Mouse (Mus musculus): ENCODE data around the gene Decr2. TPM values are rescaled to one million over a fixed set of nuclear protein-coding genes. Genes with fewer than 3 reads are reported as not detected.
"Not testable (repeated sequence)": the region's sequence is repeated elsewhere in the genome, so short reads cannot be mapped to it uniquely, and the experiment has no call there.

Decr2 gene
- polyA plus RNA-seq, 1 experiment from 2014 or later = 30.1 TPM

DNA sequence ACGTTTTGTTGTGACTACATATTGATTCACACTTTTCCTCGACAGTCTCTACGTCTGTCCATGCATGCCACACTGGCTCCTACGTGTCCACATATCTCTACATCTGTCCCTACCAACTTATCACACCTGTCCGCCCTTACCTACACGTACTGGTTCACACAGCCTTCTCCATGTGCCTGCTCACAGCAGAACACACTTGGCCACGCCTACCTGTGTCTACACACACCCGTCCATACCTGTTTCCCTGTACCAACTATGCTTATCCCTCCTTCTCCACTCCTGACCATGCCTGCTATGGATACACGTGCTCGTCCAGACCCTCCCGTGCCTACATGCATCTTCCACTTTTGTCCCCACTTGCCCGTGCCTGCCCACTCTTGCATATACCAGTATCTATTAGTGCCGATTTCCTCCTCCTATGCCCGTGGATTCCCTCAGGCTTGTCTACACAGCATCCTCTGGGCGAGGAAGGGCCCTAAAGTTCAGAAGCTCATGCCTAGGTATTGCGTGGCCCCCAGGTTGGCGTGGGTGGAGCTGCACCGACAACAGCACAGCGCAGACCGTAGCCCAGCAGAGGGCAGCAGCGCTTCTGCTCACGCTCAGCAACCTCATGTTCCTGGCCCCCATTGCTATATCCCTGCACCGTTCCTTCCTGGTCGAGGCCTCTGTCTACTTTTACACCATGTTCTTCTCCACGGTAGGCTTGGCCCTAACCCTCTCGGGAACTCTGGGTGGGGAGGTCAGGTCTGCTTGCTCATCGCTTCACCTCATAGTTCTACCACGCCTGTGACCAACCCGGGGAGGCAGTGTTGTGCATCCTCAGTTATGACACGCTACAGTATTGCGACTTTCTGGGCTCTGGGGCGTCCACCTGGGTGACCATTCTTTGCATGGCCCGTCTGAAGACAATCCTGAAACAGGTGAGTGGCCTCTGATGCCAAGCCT lies 29.9 kb upstream of the Decr2 start:
- Histone ChIP-seq H3K4me1 (peaks cover 27% of the 10 kb centered on the region), H3K9me3 (no peaks in the 10 kb centered on the region), H3K27ac (replicated peaks) (peak overlapping the region; percentile 46; the same call in 1 of the 2 replicates), H3K27me3 (replicated peaks; ENCODE audit: low read depth, poor library complexity, severe bottlenecking) (peaks cover 49% of the 10 kb centered on the region), H3K4me3 (peak overlapping the region; percentile 8; the same call in 1 of the 2 replicates), H3K36me3 (replicated peaks) (peaks cover 2% of the 10 kb centered on the region)
- DNase-seq (ENCODE audit: low spot score) = peak; percentile 74
- WGBS = 52% methylated on average over 33 of the region's 33 CpGs

- Histone ChIP-seq H3K4me1 (peaks cover 22% of the 10 kb centered on the region), H3K9me3 (no peaks in the 10 kb centered on the region), H3K27me3 (replicated peaks; ENCODE audit: low read depth, poor library complexity, severe bottlenecking) (peaks cover 82% of the 10 kb centered on the region), H3K36me3 (replicated peaks) (no peaks in the 10 kb centered on the region), H3K4me3 (no peak overlapping the region), H3K27ac (replicated peaks) (no peak overlapping the region)
- no peak for DNase-seq (ENCODE audit: low spot score)
- 86% methylated on average over 17 of the region's 17 CpGs for WGBS
Observed at GRCm38 (mm10) chr17:26116503-26117258, 26.5 kb upstream of the Decr2 start.

DNA sequence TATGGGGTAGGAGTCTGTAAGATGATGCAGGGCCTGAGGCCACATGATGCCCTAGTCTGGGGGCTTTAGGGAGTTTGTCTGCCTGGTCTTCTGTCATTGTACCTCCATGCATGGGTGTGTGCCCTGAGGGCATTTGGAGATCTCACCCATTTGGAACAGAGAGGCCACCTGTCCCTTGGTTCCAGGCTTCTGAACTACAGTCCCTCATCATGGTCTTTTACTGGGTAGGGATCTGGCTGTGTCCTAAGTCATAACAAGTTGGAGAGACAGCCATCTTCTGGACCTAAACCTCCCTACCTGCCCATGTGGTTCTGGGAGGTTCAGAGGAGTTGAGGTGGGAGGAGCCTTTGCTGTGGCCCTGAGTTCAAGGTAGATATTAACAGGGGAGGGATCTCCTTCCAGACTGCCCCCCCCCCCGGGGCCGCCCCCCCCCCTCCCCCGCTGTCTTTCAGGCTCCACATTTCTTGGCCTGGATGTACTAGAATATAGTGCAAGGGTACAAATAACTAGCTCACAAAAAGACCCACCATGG lies 25.9 kb upstream of the Decr2 start:
- Histone ChIP-seq H3K9me3 (no peaks in the 10 kb centered on the region), H3K27me3 (replicated peaks; ENCODE audit: low read depth, poor library complexity, severe bottlenecking) (peaks cover 89% of the 10 kb centered on the region), H3K4me1 (peaks cover 27% of the 10 kb centered on the region), H3K36me3 (replicated peaks) (no peaks in the 10 kb centered on the region), H3K4me3 (no peak overlapping the region), H3K27ac (replicated peaks) (no peak overlapping the region)
- WGBS = 69% methylated on average over 3 of the region's 3 CpGs
- DNase-seq (ENCODE audit: low spot score) = no peak

- peaks cover 96% of the 10 kb centered on the region for H3K27me3 ChIP-seq (replicated peaks; ENCODE audit: low read depth, poor library complexity, severe bottlenecking)
- 87% methylated on average over 7 of the region's 7 CpGs for WGBS
Observed at GRCm38 (mm10) chr17:26115205-26115898, 25.2 kb upstream of the Decr2 start.

GRCm38 (mm10) chr17:26114461-26114860 lies 24.3 kb upstream of the Decr2 start:
- not testable (repeated sequence) for H3K36me3 ChIP-seq (replicated peaks); H3K9me3 ChIP-seq; DNase-seq (ENCODE audit: low spot score); H3K27ac ChIP-seq (replicated peaks); H3K4me3 ChIP-seq
- 69% methylated on average over 7 of the region's 7 CpGs for WGBS
- Histone ChIP-seq H3K4me1 (peaks cover 26% of the 10 kb centered on the region), H3K27me3 (replicated peaks; ENCODE audit: low read depth, poor library complexity, severe bottlenecking) (peaks cover 97% of the 10 kb centered on the region)

More at GRCm38 (mm10) chr17:26115205-26115898, 25.2 kb upstream of the Decr2 start:
- no peak overlapping the region for H3K4me3 ChIP-seq
- peaks cover 28% of the 10 kb centered on the region for H3K4me1 ChIP-seq
- H3K27ac ChIP-seq (replicated peaks) = no peak overlapping the region
- H3K9me3 ChIP-seq = no peaks in the 10 kb centered on the region
- no peak for DNase-seq (ENCODE audit: low spot score)
- no peaks in the 10 kb centered on the region for H3K36me3 ChIP-seq (replicated peaks)

- Histone ChIP-seq H3K9me3 (no peaks in the 10 kb centered on the region), H3K4me1 (peaks cover 26% of the 10 kb centered on the region), H3K4me3 (peak overlapping the region; percentile 81), H3K27ac (replicated peaks) (no peak overlapping the region), H3K36me3 (replicated peaks) (no peaks in the 10 kb centered on the region), H3K27me3 (replicated peaks; ENCODE audit: low read depth, poor library complexity, severe bottlenecking) (peaks cover 97% of the 10 kb centered on the region)
- DNase-seq (ENCODE audit: low spot score) = no peak
- 14% methylated on average over 8 of the region's 8 CpGs for WGBS
Observed at GRCm38 (mm10) chr17:26114061-26114460, 23.9 kb upstream of the Decr2 start.

- peaks cover 95% of the 10 kb centered on the region for H3K27me3 ChIP-seq (replicated peaks; ENCODE audit: low read depth, poor library complexity, severe bottlenecking)
- H3K36me3 ChIP-seq (replicated peaks) = no peaks in the 10 kb centered on the region
- peaks cover 26% of the 10 kb centered on the region for H3K4me1 ChIP-seq
- H3K4me3 ChIP-seq = peak within 1 kb of the TSS; percentile 81
- WGBS = under 1% methylated on average over 75 of the region's 75 CpGs
- peak; percentile 77 for DNase-seq (ENCODE audit: low spot score)
- peak within 1 kb of the TSS; percentile 66 for H3K27ac ChIP-seq (replicated peaks)
- no peaks in the 10 kb centered on the region for H3K9me3 ChIP-seq
Observed at GRCm38 (mm10) chr17:26113181-26113948, 23.2 kb upstream of the Decr2 start, which contains the start of gene Tmem8. Tmem8 (plus strand) TSS chr17:26113299.

- 18% methylated on average over 14 of the region's 14 CpGs for WGBS
- no peak for DNase-seq (ENCODE audit: low spot score)
- H3K36me3 ChIP-seq (replicated peaks) = no peaks in the 10 kb centered on the region
- no peaks in the 10 kb centered on the region for H3K9me3 ChIP-seq
- H3K4me1 ChIP-seq = peaks cover 26% of the 10 kb centered on the region
- peaks cover 89% of the 10 kb centered on the region for H3K27me3 ChIP-seq (replicated peaks; ENCODE audit: low read depth, poor library complexity, severe bottlenecking)
- no peak overlapping the region for H3K27ac ChIP-seq (replicated peaks)
- H3K4me3 ChIP-seq = peak overlapping the region; percentile 81
Observed at GRCm38 (mm10) chr17:26112751-26113150, 22.6 kb upstream of the Decr2 start.

DNA sequence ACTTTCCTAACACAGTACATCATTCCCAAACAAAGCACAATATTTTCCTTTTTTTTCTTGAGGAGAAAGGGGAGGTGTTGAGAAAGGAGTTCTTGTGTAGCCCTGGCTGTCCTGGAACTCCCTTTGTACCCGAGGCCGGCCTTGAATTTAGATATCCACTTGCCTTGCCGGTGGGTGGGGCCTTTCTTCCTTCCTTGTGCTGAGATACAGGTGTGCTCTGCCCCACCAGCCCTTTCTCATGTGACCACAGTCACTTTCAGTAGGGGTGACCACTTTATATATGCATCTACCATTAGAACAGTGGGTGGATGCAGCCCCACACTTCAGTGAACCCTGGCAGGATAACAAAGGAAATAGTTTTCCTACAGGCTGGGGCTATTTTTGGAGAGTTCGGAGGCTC lies 21.6 kb upstream of the Decr2 start:
- no peak overlapping the region for H3K27ac ChIP-seq (replicated peaks)
- peaks cover 26% of the 10 kb centered on the region for H3K4me1 ChIP-seq
- no peak overlapping the region for H3K4me3 ChIP-seq
- H3K9me3 ChIP-seq = no peaks in the 10 kb centered on the region
- WGBS = 18% methylated on average over 4 of the region's 4 CpGs
- no peaks in the 10 kb centered on the region for H3K36me3 ChIP-seq (replicated peaks)
- no peak for DNase-seq (ENCODE audit: low spot score)
- H3K27me3 ChIP-seq (replicated peaks; ENCODE audit: low read depth, poor library complexity, severe bottlenecking) = peaks cover 79% of the 10 kb centered on the region

GRCm38 (mm10) chr17:26111024-26111423 lies 20.9 kb upstream of the Decr2 start:
- no peak overlapping the region for H3K27ac ChIP-seq (replicated peaks)
- no peaks in the 10 kb centered on the region for H3K36me3 ChIP-seq (replicated peaks)
- peaks cover 72% of the 10 kb centered on the region for H3K27me3 ChIP-seq (replicated peaks; ENCODE audit: low read depth, poor library complexity, severe bottlenecking)
- H3K4me1 ChIP-seq = peaks cover 26% of the 10 kb centered on the region
- no peak for DNase-seq (ENCODE audit: low spot score)
- H3K9me3 ChIP-seq = no peaks in the 10 kb centered on the region
- WGBS = 1% methylated on average over 4 of the region's 4 CpGs
- 0 out of 2 replicates have a peak overlapping the region, but pooled peaks have one; percentile 0 for H3K4me3 ChIP-seq

GRCm38 (mm10) chr17:26110156-26110555 lies 20.0 kb upstream of the Decr2 start:
- Histone ChIP-seq H3K4me3 (no peak overlapping the region), H3K27me3 (replicated peaks; ENCODE audit: low read depth, poor library complexity, severe bottlenecking) (peaks cover 63% of the 10 kb centered on the region), H3K4me1 (peaks cover 26% of the 10 kb centered on the region), H3K27ac (replicated peaks) (no peak overlapping the region), H3K36me3 (replicated peaks) (no peaks in the 10 kb centered on the region), H3K9me3 (no peaks in the 10 kb centered on the region)
- DNase-seq (ENCODE audit: low spot score) = no peak
- WGBS = 18% methylated on average over 4 of the region's 4 CpGs
